Mouse (Mus musculus) gastrocnemius, adult 18-20 months (tissue): ENCODE results near the gene Enox1. TPM values are rescaled to one million over a fixed set of nuclear protein-coding genes. Genes with fewer than 3 reads are reported as not detected.

ENCODE experiments used
- total RNA-seq, 2 experiments: library from RNA; stranded (reverse); gene quantifications; 2 replicates each; pipeline ENCODE4 v1.2.3; 2021

Gene Enox1
- total RNA-seq, 2 experiments from 2014 or later: 1.0 to 1.2 TPM

Other genes starting within 250 kb of the Enox1 start
- 1 to 10 TPM; 1.3 to 2.1 TPM for gene Ccdc122, start 120.0 kb upstream of the Enox1 start, total RNA-seq
- under 1 TPM; 0.68 to 0.95 TPM for gene Lacc1, start 119.9 kb upstream of the Enox1 start, total RNA-seq